Mouse (Mus musculus) megakaryocyte-erythroid progenitor cell, adult 5-6 weeks (primary cell): ENCODE measurements around the gene Fam169b. TPM values are rescaled to one million over a fixed set of nuclear protein-coding genes. Genes with fewer than 3 reads are reported as not detected.

Experiments
- ATAC-seq: replicated peaks from 2 replicates; pipeline ENCODE4 v1.8.0; 2016; ENCODE audit warnings: mild to moderate bottlenecking, inconsistent platforms; ENCODE audit not compliant: severe bottlenecking, poor library complexity, low FRiP score, low TSS enrichment
- total RNA-seq, 2 experiments: library from RNA; stranded (forward) in 1 of 2; stranded (reverse) in 1 of 2; fragments of 200-1000, 215-1000 nt in 1 of 2; fragments of >200 nt in 1 of 2; fragmentation: Nextera tagmentation in 1 of 2; gene quantifications; 2 replicates each; pipeline ENCODE4 v1.2.3; 2014 to 2017

The Fam169b gene
- total RNA-seq, 2 experiments from 2014 or later: 1.9 TPM; not detected in 1

DNA sequence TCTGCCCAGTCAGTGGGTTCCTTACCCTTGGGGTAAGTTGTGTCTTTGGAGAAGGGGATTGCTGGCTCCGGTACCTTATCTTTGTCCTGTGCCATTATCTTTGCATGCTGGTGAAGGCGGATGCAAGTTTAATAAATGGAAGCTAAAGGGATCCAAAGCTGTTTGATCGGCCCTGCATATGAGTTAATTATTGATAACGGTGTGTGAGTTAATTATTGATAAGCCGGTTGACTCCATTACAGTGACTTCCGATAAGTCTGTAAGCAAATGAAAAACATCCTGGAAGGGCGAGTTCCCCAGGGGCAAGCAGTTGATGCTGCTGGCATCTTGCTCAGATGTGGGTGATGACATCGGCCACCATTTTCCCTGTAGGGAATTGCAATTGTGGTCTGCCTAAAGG is 33.1 kb downstream of the Fam169b start:
- ATAC-seq: no peak

DNA sequence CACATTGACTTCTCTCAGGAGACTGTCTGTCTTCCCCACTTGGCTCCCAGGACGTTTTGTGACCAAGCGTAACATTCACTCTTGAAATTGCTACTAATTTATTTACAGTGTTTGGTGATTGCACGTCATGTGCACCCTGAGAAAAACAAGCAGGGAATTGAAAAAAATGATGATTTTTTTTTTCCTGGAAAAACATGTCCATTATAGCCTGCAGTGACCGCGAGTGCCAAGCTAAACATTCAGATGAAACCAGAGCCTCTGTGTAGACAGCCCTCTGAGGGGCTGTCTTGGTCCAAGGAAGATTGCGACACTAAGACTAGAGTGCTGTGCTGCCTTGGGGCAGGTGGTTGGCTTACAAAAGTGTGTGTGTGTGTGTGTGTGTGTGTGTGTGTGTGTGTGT is 37.8 kb downstream of the Fam169b start:
- no peak for ATAC-seq

DNA sequence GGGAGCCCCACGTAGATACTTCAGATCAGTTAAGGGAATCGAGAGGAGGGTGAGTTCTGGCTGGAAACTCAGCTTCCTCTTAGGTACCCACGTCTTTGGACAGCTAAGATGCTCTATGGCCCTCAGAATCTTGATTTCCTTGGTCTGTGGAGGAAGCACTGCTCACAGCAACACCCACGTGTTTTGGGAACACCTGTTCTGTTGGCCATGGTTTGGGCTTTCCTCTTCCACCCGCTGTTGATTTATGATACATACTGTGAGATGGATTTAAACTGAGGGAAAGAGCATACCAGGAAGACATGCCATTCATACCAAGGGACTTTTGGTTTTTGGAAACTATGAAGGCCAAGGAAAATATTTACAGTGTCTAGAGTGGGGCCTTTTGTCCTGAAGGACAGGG is 38.8 kb downstream of the Fam169b start:
- ATAC-seq: no peak

DNA sequence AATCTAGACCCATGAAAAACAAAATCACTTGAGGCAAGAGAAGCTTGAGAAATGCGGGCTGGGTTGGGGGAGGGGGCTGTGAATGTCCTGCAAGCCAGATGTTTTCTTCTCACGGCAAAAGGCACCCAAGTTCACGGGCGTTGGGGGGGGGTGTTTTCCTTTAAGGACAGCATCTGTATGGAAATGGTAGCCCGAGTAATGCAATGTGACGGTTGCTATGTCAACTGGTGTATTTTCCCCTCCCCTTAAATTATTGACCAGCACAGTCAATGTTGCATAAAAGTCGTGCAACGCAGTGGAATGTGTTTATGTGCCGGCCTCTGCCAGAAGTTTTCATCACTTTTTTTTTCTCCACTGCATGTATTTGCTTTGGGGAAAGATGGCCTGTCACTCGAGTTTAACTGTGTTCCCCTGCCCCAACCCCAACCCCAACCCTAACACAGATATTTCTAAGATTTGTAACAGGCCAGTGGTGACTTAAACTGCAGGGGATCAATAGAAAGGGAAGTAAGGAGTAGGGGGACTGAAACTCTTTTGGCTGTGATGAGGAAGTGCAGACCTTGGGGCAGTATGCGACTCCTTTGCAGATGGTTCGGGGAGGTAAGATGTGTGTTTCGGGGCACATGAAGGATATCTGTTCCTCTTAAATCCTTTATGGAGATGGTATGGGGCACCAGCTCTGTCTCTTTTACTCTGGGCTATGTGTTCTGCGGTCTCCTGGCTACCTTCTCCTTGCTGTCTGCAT is 39.6 kb downstream of the Fam169b start:
- no peak for ATAC-seq

DNA sequence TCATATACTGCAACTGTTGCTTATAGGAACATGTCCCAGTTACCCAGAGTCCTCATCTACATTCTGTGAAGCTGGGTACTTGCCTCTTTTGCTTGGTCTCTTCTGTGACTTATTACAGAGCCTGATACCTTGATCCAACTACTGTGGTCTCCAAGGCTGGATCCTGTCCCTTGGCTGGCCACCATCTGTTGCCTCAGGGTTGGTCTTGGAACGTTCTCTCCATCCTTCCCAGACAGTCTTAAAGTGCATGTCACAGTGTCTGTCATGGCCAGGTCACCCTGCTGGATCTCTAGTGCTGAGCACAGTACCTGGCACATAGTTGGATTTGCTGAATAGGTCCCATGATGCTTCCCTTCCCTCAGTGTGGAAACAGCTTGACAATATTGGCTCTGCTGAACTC is 40.6 kb downstream of the Fam169b start:
- ATAC-seq: no peak

DNA sequence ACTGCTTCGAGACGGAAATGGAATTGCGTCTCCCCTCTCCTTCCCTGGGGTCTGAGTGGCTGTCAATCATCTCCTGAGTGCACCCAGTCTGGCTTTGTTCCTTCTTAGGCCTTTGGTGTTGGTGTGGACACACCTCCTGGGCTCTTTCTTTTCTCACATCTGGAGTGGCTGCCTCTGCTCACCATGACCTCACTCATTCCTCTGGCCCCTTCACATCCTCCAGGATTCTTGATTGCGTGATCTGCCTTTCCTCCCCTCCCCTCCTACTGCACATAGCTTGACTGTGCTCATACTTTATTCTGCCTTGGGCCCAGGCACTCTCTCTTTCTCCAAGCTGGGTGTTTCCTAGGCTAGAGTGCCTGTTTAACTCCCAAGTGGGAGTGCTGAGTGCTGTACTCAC is 41.4 kb downstream of the Fam169b start:
- ATAC-seq: no peak

DNA sequence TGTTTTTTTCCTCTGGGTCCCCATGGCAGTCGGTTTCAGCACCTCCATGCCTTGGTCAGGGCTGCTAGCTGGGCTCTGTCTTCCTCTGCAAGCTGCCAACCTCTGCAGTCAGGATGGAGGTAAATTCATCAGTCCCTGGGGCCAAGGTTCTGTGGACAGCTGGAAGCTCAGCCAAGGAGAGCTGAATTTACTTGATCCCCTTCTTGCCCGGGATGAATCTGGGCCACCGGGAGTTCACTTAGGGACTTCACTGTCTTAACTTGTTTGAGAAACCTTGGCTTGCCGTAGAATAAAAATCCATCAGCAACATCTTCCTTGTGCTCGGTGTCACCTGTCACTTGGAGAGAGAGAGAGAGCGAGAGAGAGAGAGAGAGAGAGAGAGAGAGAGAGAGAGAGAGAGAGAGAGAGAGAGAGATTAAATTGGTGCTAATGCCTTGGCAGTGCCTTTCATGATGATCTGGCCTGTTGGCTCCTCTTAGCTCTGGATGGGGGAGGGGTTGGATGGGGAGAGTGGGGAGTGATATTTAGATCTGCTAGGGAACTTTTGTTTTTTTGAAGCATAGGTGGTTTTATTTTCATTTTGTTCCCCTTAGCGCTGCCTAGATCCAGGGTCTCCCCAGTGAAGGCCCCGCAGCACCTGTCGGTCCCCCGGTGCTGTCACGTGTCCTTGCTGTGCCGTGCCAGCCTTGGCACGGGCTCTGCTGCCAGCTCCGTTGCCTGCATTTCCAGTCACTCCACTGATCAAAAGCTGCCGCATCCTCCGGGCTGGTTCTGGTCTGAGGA is 44.6 kb downstream of the Fam169b start:
- ATAC-seq: no peak

DNA sequence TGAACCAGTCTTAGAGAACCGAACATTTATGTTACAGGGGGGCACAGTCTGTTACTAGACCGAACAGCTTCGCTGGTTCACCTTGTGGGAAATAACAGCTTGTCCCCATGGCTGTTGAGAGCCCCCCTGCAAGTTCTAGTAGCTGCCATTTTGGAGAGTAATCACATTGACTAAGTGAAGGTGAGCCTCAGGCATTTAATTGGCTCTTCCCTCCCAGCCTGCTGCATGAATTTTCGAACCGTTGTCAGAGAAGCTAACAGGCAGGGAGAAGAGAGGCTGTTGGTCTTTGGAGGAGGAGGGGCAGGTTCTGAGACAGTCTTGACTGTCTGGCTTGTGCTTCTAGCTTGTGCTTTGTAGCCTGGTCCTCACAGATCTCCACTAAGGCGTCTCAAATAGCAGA is 45.3 kb downstream of the Fam169b start:
- no peak for ATAC-seq

DNA sequence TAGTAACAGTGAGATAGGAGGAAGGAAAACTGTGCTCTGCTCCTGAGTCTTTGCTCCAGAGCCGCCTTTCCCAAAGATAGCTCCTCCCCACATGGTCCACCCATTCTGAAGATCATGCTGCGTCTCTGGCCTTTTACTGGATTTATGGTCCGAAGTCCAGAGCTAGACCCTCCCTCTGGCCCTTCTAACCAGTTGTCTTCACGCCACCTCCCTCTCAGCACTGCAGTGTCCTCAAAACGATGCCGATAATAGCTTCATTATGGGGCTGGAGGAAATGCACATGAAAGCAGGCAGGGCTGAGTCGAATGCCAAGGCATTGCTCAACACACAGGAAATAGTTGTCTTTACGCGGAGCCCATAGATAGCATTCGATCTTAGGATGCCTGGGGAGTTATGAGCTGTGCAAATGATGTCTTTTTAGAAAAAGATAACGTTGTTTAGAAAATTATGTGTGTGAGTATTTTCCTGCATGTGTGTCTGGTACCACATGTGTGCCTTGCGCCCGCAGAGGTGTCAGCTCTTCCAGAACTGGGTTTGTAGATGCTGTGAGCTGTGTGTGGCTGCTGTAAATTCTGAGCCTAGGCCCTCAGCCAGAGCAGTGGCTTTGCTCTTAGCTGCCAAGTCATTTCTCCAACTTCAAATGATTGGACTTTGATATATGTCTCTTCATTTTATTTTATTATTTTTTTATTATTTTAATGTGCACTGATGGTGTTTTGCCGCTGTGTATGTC is 46.6 kb downstream of the Fam169b start:
- no peak for ATAC-seq

DNA sequence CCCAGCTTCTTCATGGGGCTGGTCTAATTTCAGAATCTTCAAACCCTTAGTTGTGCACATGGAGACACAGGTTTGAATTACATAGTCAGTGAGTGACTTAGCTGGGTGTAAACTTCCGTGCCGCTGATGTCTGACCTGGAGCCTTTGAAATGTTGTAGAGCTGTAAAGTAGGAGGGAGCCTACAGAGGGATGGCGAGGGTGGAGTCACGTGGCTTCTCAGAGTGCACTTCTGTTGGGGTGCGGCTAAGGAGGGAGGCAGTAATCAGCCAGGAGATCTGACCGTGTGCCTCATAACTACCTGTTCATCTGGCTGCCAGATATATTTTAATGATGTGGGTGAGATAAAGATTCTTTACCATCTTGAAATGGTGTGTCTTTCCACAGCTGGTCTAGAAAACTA is 49.4 kb downstream of the Fam169b start:
- no peak for ATAC-seq

DNA sequence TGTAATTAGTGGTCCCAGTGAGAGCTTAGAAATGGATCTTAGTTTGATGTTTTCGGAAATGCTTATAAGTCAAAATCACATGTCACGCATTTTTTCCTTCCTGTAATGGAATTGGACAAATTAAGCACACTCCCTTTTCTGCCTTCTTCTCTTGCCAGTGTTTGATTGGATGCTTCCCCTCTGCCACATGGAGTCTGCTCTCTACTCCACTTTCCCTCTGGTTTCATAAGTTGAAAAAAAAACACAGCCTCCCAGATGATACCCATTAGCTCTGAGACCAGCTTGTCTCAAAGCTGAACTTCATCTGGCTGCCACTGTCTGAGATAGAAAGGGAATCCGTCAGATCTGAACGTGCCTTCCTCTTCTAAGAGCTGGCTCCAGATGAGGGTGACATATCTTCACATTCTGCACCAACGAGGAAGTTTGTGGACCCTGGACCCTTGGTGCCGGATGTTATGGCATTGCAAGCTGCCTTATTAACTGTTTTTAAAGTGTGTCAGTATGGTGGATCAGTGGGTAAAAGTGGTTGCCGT is 52.6 kb downstream of the Fam169b start:
- no peak for ATAC-seq

DNA sequence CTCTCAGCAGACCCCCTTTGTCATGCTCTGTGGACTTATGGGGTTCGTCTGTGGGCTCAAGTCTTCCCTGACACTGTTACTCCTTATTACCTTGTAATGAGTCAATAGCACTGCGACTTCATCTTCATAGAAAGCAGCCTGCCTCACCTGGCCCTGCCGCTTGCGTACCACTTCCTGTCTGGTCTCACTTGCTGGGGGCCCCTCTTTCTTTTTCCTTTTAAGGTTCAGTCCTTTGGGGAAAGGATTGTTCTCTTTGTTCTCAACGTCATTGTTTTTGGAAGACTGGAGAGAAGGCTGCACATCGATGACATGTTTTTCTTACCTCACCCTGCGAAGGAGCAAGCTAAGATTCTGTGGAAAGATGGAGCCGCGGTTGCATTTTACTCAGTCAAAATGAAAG is 55.4 kb downstream of the Fam169b start:
- no peak for ATAC-seq

DNA sequence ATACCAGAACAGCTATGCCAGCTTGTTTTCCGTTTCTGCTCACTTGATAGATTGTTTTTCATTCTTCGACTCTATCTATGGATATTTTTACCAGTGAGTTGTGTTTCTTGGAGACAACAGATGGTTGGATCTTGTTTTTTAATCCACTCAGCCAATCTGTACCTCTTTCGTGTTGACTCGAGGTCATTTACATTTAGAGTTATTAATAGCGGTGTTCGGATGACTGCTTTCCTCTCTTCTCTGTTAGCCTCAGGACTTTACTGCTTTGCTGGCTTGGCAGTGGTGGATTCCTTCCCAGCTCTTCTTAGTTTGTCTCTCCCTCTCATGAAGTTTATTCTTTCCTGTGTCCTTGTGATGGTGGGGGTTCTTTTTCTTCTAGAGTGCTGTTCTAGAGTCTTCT is 59.2 kb downstream of the Fam169b start:
- no peak for ATAC-seq

DNA sequence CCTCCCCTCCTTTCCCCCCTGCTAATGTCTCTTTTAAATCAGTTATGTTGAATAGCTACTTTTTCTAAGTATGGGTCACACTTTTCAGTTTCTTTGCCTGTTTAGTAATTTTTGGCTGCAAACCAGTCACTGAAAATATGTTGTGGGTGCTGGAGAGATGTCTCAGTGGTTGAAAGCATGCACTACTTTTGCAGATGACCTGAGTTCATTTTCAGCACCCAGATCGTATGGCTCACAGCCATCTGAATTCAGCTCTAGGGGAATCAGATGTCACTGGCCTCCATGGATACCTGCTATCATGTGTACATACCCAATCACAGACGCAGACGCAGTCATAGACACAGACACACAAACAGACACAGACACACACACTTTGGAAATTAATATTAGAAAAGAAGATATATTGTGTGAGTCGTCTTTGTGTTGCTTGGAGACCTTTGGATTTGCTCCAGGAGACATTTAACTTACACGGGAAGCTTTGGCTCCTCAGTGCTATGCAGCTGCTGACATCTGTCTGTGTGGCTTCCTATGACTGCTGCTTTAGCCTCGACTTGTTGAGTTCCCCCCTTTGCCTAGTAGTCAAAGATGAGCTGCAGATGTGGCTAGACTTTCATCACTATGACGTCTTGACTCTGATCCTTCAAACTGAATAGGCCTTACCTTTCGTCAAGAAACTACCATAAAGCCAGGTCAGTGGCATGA is 63.6 kb downstream of the Fam169b start:
- ATAC-seq: no peak

DNA sequence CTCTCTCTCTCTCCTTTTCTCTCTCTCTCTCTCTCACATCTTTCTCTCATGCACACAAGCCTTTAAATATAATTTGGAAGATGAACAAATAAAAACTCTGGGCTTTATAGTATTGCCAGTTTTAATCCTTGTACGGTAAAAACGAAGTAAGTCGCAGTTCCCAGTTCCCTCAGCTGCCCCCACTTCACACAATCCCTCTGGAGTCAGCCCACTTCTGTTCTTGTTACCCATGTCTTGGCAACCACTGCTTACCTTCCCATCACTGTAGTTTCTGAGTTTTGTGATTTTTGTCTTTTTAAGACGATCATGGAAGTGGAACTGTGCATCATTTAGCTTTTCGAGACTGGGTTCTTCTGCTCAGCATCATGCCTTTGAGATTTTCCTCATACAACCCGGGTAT is 65.0 kb downstream of the Fam169b start:
- no peak for ATAC-seq

DNA sequence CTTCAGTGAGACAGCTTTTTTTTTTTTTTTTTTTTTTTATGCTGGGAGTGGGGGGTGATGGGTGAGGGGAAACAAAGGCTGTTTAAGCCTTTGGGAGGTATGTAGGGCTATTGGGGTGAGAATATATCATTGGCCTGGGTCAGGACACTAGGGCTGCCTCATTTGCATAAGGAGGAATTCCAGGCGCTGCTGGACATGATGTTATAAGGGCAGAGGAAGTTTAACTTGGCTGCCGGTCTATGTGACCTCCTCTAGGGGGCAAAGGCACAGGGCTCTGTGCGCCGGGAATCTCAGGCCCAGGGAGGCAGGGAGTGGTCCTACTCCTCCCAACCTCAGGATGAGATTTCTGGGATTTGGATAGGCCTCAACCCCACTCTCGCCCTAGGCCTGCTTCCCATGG is 70.9 kb downstream of the Fam169b start:
- no peak for ATAC-seq

DNA sequence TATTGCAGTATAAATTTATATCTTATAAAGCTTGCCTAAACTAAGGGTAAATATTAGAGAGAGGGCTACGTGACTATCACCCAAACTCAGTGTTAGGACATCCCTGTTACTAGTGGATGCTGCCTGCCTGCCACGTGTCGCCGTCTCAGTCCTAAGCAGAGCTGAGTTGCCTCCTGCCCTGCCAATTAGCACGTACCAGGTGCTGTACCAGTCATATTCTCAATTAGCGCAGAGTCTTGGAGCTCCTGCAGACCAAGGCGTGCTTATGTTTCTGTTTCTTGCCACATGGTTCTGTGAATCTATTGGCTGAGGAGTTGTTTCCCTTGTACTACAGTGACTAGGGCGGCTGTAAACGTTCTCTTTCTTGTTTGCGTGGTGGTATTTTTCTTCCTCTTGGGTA is 72.3 kb downstream of the Fam169b start:
- no peak for ATAC-seq

DNA sequence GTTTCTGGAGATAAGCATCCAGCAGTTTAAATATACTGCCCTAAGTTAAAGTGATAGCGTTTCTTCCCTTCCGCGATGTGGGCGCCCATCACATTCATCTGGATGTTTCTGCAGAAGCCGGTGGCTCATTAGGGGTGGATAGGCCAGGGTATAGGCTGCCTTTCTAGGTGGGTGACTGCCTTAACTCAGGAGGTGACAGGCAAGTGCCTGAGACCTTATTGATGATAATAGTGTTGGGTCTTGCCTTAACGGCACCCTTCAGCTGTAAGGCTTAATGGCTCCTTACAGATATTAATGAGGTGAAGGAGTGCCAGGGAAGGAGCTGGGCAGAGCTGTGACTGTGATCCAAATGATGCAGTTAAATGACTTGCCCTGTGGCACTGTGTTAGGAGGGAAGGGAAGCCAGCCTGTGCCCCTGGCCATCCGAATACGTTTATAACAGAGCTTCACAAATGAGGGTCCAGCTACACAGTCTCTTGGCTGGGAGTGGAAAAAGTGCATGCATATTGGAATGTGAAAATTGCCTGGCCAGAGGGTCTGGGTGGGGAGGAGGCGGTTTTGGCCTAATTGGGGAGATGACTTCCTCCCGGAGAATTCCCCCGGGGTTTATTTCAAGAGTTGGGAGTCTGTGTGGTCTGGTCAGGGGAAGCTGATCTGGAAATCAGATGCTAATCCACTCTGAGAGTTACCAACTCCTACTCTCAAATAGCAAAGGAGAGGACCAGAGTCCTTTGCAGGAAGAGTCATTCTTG is 81.9 kb downstream of the Fam169b start:
- no peak for ATAC-seq

DNA sequence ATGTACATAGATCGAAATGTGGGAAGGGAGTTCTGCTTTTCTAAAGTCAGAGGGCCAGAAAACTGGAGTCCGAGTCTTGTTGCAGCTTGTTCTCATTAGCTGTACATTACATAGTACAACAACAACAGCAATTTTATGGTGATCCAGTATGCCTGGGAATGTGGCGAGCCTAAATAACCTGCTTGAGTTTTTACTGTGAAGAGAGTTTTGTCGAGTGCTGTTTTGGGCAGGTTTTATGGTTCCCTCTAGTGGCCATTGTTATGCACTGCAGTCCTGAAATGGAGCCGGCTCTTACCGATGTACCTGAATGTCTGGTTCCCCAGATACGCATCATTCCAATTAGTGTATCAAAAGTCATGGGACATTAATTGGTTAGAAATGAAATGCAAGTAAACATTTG is 83.8 kb downstream of the Fam169b start:
- no peak; the same call in 1 of the 2 replicates for ATAC-seq
